Mouse (Mus musculus) intestine, embryonic 16.5 days (tissue): ENCODE results near the gene Zkscan14. TPM values are rescaled to one million over a fixed set of nuclear protein-coding genes. Genes with fewer than 3 reads are reported as not detected.
A peak's percentile ranks its signal among the peaks of the same experiment; 100 is the strongest.

ENCODE experiments used
- ATAC-seq: fragments of 200-750 bp; cut with Nextera tagmentation; 2 replicates; pipeline ENCODE4 v1.8.0; 2017; ENCODE audit warnings: moderate TSS enrichment, moderate library complexity
- H3K27ac ChIP-seq: fragments of 300-500 bp; sonication (generic); 2 replicates; pipeline ENCODE4 v1.5.1; 2014; ENCODE audit warnings: mild to moderate bottlenecking, low read length
- H3K27me3 ChIP-seq: fragments of 300-500 bp; sonication (generic); replicated peaks from 2 replicates; pipeline ENCODE4 v1.6.1; 2014; ENCODE audit warnings: low read length, control low read depth, mixed read lengths; ENCODE audit not compliant: control insufficient read depth, insufficient read depth
- H3K36me3 ChIP-seq: fragments of 300-500 bp; sonication (generic); 2 replicates; pipeline ENCODE4 v1.6.1; 2014; ENCODE audit warnings: low read length, control low read depth; ENCODE audit not compliant: control insufficient read depth, insufficient read depth
- H3K4me1 ChIP-seq: fragments of 300-500 bp; sonication (generic); 2 replicates; pipeline ENCODE4 v1.6.1; 2014; ENCODE audit warnings: low read length, control low read depth, mixed read lengths; ENCODE audit not compliant: control insufficient read depth, insufficient read depth
- H3K4me2 ChIP-seq: fragments of 300-500 bp; sonication (generic); 2 replicates; pipeline ENCODE4 v1.6.1; 2014; ENCODE audit warnings: low read depth, low read length, control low read depth
- H3K4me3 ChIP-seq: fragments of 300-500 bp; sonication (generic); 2 replicates; pipeline ENCODE4 v1.5.1; 2014; ENCODE audit warnings: mild to moderate bottlenecking, low read length
- H3K9ac ChIP-seq: fragments of 300-500 bp; sonication (generic); 2 replicates; pipeline ENCODE4 v1.6.1; 2014; ENCODE audit warnings: low read depth, low read length
- H3K9me3 ChIP-seq: fragments of 300-500 bp; sonication (generic); 2 replicates; pipeline ENCODE4 v1.6.1; 2016; ENCODE audit warnings: low read length, control low read depth; ENCODE audit not compliant: control insufficient read depth
- WGBS: fragments of 180-500 bp; shearing (Covaris S2); extraction: QIAGEN DNeasy Blood & Tissue Kit; methylation state at CpG from one replicate; pipeline ENCODE4 v1.1.7; 2014; 5-methylcytosine and 5-hydroxymethylcytosine counted together
- polyA plus RNA-seq: library from polyadenylated mRNA; unstranded; fragments of >200 nt; fragmentation: Nextera tagmentation; extraction: Ambion mirVana; gene quantifications from 2 replicates; pipeline ENCODE4 v1.2.1, GENCODE M21; 2015

Gene Zkscan14
- polyA plus RNA-seq, 1 experiment from 2014 or later: 8.4 TPM

- H3K4me3 ChIP-seq: no peak overlapping the region
- no peak overlapping the region for H3K9ac ChIP-seq
- 76% methylated on average over 6 of the region's 6 CpGs for WGBS
- no peak overlapping the region for H3K4me2 ChIP-seq
- H3K27ac ChIP-seq: no peak overlapping the region
- H3K9me3 ChIP-seq: no peaks in the 10 kb centered on the region
- no peaks in the 10 kb centered on the region for H3K27me3 ChIP-seq
- peaks cover 11% of the 10 kb centered on the region for H3K4me1 ChIP-seq
- ATAC-seq: no peak
- H3K36me3 ChIP-seq: no peaks in the 10 kb centered on the region
Observed at GRCm38 (mm10) chr5:145207954-145208353, 6.3 kb upstream of the Zkscan14 start.

DNA sequence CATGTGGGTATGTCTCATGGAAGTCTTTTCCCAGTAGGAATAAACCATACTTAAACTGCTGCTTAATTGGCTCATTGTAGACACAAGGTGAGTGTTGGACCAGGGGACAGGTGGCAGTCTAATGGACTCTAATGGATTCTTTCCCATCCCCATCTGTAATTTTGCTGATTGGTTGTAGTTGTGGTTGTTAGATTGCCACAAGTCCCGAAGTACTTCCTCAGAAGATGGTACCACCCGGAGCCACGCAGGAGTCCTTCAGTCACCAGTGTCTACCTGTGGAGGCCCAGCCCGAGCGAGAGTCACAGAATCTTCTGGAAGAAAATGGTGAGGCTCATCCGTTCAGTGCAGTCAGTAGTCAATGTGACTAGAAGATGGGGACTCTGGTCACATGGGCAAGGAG, 5.7 kb upstream of the Zkscan14 start:
- Histone ChIP-seq H3K4me3 (no peak overlapping the region), H3K27me3 (no peaks in the 10 kb centered on the region), H3K4me2 (no peak overlapping the region)

DNA sequence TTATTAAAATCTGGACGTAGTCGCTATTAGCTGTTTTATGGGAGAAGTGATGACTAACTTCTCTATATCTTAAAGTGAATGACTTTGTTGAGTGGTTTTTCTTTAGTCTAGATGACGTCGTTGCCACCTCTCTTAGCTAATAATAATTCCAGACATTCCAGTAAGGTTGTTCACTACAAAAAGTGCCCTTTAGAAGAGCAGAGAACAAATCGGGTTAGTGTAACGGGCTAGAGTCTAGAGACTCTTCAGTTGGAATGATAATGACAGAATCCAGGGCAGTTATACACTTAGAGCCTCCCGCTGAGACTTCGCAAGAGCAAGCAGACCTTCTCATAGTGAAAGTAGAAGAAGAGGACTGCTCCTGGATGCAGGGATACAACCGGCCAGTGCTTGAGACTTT, 3.4 kb upstream of the Zkscan14 start:
- Histone ChIP-seq H3K36me3 (no peaks in the 10 kb centered on the region), H3K4me3 (peak overlapping the region; percentile 36), H3K9me3 (no peaks in the 10 kb centered on the region), H3K4me2 (peak overlapping the region; percentile 67), H3K9ac (peak overlapping the region; percentile 57; the same call in 1 of the 2 replicates), H3K4me1 (peaks cover 20% of the 10 kb centered on the region), H3K27ac (no peak overlapping the region), H3K27me3 (no peaks in the 10 kb centered on the region)
- no peak for ATAC-seq
- 16% methylated on average over 9 of the region's 9 CpGs for WGBS

More for the DNA sequence above, 5.7 kb upstream of the Zkscan14 start:
- ATAC-seq: no peak
- H3K4me1 ChIP-seq: peaks cover 11% of the 10 kb centered on the region
- H3K9ac ChIP-seq: no peak overlapping the region
- no peak overlapping the region for H3K27ac ChIP-seq
- 96% methylated on average over 6 of the region's 6 CpGs for WGBS
- no peaks in the 10 kb centered on the region for H3K9me3 ChIP-seq
- H3K36me3 ChIP-seq: no peaks in the 10 kb centered on the region

DNA sequence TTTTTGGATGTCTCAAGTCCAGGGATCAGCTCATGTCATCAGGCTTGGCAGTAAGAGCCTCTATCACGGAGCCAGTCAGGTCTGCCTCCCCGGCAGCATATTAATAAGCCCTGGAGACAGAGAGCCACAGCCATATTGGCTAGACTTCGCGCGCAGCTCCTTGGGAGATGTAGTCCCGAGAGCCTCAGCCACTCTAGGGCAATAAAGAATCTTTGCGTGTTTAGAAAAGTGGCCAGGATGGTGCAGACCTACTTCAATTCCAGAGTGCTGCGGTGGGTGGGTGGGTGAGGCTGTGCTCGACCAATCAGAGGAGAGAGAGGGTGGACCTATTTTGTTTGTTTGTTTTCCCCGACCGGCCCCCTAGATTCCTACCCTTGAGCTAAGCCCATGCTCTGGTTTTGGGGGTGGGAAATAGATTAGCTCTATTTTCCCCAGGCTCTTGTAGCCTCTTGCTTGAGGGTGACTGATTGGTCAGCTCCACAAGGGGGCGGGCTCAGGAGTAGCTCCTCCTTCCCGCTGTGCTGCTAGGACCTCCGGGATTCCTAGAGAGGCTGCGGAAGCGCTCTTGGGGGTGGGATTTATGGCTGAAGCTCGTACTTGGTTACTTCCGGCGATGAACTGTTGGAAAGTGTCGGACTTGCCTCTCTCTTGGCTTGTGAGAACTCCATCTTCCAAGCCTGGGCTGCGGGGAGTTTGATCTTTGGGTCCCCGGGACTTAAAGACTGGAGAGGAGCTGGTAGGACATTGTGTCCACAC, 2.4 kb upstream of the Zkscan14 start, which contains the start of gene Zkscan5:
TSS of gene Zkscan5 (plus strand) at position 627 of the 756 bp plus-strand sequence.
- Histone ChIP-seq H3K27me3 (no peaks in the 10 kb centered on the region), H3K9me3 (no peaks in the 10 kb centered on the region), H3K4me1 (peaks cover 20% of the 10 kb centered on the region), H3K27ac (peak within 1 kb of the TSS; percentile 95), H3K9ac (peak within 1 kb of the TSS; percentile 73), H3K4me2 (peak within 1 kb of the TSS; percentile 67), H3K36me3 (no peaks in the 10 kb centered on the region), H3K4me3 (peak within 1 kb of the TSS; percentile 73)
- peak; percentile 97 for ATAC-seq
- WGBS: under 1% methylated on average over 22 of the region's 22 CpGs

- no peak overlapping the region for H3K4me2 ChIP-seq
- H3K27me3 ChIP-seq: no peaks in the 10 kb centered on the region
- no peak overlapping the region for H3K9ac ChIP-seq
- no peaks in the 10 kb centered on the region for H3K9me3 ChIP-seq
- no peaks in the 10 kb centered on the region for H3K36me3 ChIP-seq
- no peak overlapping the region for H3K27ac ChIP-seq
- H3K4me1 ChIP-seq: peaks cover 20% of the 10 kb centered on the region
- 54% methylated on average over 3 of the region's 3 CpGs for WGBS
- H3K4me3 ChIP-seq: no peak overlapping the region
- ATAC-seq: no peak
Observed at GRCm38 (mm10) chr5:145202446-145202845, 778 bp upstream of the Zkscan14 start.

DNA sequence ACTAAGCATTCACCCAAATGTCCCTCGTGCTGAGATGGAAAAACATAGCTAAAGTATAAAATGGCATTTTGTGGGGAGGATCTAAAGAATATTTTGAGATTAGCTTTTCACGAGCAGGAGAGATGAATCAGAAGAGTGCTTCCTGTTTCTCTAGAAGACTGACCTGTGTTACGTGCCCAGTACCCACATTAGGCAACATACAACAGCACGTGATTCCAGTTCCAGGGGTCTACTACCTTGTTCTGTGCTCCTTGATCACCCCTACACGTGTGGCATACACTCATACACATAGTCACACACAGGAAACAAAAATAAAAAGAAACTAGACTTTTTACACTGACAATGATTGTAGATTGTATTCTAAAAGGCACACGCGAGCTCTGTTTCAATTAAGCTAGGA, 1.3 kb downstream of the Zkscan14 start:
- 71% methylated on average over 7 of the region's 7 CpGs for WGBS
- H3K9ac ChIP-seq: no peak overlapping the region
- peak overlapping the region; percentile 12 for H3K4me2 ChIP-seq
- H3K27me3 ChIP-seq: no peaks in the 10 kb centered on the region
- H3K36me3 ChIP-seq: no peaks in the 10 kb centered on the region
- H3K9me3 ChIP-seq: no peaks in the 10 kb centered on the region
- peak overlapping the region; percentile 93; the same call in 1 of the 2 replicates for H3K4me3 ChIP-seq
- no peak for ATAC-seq
- no peak overlapping the region for H3K27ac ChIP-seq
- H3K4me1 ChIP-seq: peaks cover 13% of the 10 kb centered on the region

GRCm38 (mm10) chr5:145191962-145192361, 9.7 kb downstream of the Zkscan14 start, which contains the start of gene Atp5j2:
Gene Atp5j2, minus strand, starts transcription at chr5:145192062.
- H3K9ac ChIP-seq: peak within 1 kb of the TSS; percentile 94
- WGBS: 89% methylated on average over 2 of the region's 2 CpGs

GRCm38 (mm10) chr5:145190875-145191798, 10.5 kb downstream of the Zkscan14 start:
- peak; percentile 91 for ATAC-seq
- Histone ChIP-seq H3K9me3 (no peaks in the 10 kb centered on the region), H3K27me3 (no peaks in the 10 kb centered on the region), H3K27ac (peak overlapping the region; percentile 87), H3K9ac (peak overlapping the region; percentile 94), H3K4me2 (peak overlapping the region; percentile 63), H3K36me3 (peaks cover 18% of the 10 kb centered on the region; the same call in 1 of the 2 replicates), H3K4me1 (peaks cover 11% of the 10 kb centered on the region), H3K4me3 (peak overlapping the region; percentile 82)
- WGBS: under 1% methylated on average over 41 of the region's 41 CpGs

More at GRCm38 (mm10) chr5:145191962-145192361, 9.7 kb downstream of the Zkscan14 start, which contains the start of gene Atp5j2:
- Histone ChIP-seq H3K27ac (peak within 1 kb of the TSS; percentile 87), H3K27me3 (no peaks in the 10 kb centered on the region), H3K9me3 (no peaks in the 10 kb centered on the region), H3K4me2 (peak within 1 kb of the TSS; percentile 63), H3K4me3 (peak within 1 kb of the TSS; percentile 82), H3K36me3 (peaks cover 11% of the 10 kb centered on the region; the same call in 1 of the 2 replicates), H3K4me1 (peaks cover 11% of the 10 kb centered on the region)
- ATAC-seq: no peak

- H3K9me3 ChIP-seq: no peaks in the 10 kb centered on the region
- peak overlapping the region; percentile 94 for H3K9ac ChIP-seq
- H3K27me3 ChIP-seq: no peaks in the 10 kb centered on the region
- peaks cover 18% of the 10 kb centered on the region for H3K36me3 ChIP-seq
- H3K4me2 ChIP-seq: peak overlapping the region; percentile 63
- ATAC-seq: peak; percentile 2; the same call in 1 of the 2 replicates
- H3K27ac ChIP-seq: peak overlapping the region; percentile 87; the same call in 1 of the 2 replicates
- H3K4me3 ChIP-seq: peak overlapping the region; percentile 82
- peaks cover 11% of the 10 kb centered on the region for H3K4me1 ChIP-seq
- 41% methylated on average over 5 of the region's 5 CpGs for WGBS
Observed at GRCm38 (mm10) chr5:145190373-145190772, 11.3 kb downstream of the Zkscan14 start.
